Mouse (Mus musculus) midbrain, embryonic 11.5 days (tissue): ENCODE measurements at regions not wholly inside any gene's neighbourhood (a gene's known extent, or its start where the extent isn't known, plus 50 kb on each side); places are given as distances from the start of the nearest gene placed in this dataset.

Experiments used
- ATAC-seq: fragments of 200-750 bp; cut with Nextera tagmentation; 2 replicates; pipeline ENCODE4 v1.8.0; 2017; ENCODE audit warnings: moderate TSS enrichment, moderate library complexity; ENCODE audit not compliant: low FRiP score
- DNase-seq: peaks from one replicate; pipeline ENCODE4 v3.0.0; 2015; ENCODE audit warnings: low spot score; ENCODE audit errors: missing footprints
- H3K27ac ChIP-seq: fragments of 300-500 bp; sonication (generic); 2 replicates; pipeline ENCODE4 v1.5.1; 2014; ENCODE audit warnings: low read depth, low read length
- H3K27me3 ChIP-seq: fragments of 300-500 bp; sonication (generic); 2 replicates; pipeline ENCODE4 v1.6.1; 2014; ENCODE audit warnings: mild to moderate bottlenecking, low read length, moderate library complexity, mixed read lengths; ENCODE audit not compliant: control insufficient read depth, insufficient read depth
- H3K36me3 ChIP-seq: fragments of 300-500 bp; sonication (generic); 2 replicates; pipeline ENCODE4 v1.6.1; 2014; ENCODE audit warnings: mild to moderate bottlenecking, low read length, moderate library complexity, mixed read lengths; ENCODE audit not compliant: control insufficient read depth, insufficient read depth
- H3K4me1 ChIP-seq: fragments of 300-500 bp; sonication (generic); 2 replicates; pipeline ENCODE4 v1.6.1; 2014; ENCODE audit warnings: low read length; ENCODE audit not compliant: control insufficient read depth, insufficient read depth
- H3K4me2 ChIP-seq: fragments of 300-500 bp; sonication (generic); 2 replicates; pipeline ENCODE4 v1.6.1; 2014; ENCODE audit warnings: mild to moderate bottlenecking, moderate library complexity
- H3K4me3 ChIP-seq: fragments of 300-500 bp; sonication (generic); 2 replicates; pipeline ENCODE4 v1.5.1; 2014; ENCODE audit warnings: low read depth, low read length
- H3K9ac ChIP-seq: fragments of 300-500 bp; sonication (generic); 2 replicates; pipeline ENCODE4 v1.6.1; 2014; ENCODE audit warnings: low read length
- H3K9me3 ChIP-seq: fragments of 300-500 bp; sonication (generic); 2 replicates; pipeline ENCODE4 v1.6.1; 2016; ENCODE audit warnings: low read length; ENCODE audit not compliant: control insufficient read depth
- WGBS: fragments of 180-500 bp; shearing (Covaris S2); extraction: QIAGEN DNeasy Blood & Tissue Kit; methylation state at CpG from one replicate; pipeline ENCODE4 v1.1.7; 2014; 5-methylcytosine and 5-hydroxymethylcytosine counted together

GRCm38 (mm10) chr4:142771520-142772150 lies 441.2 kb downstream of the Prdm2 start:
- no peak overlapping the region for H3K9ac ChIP-seq
- H3K9me3 ChIP-seq: no peaks in the 10 kb centered on the region
- H3K4me1 ChIP-seq: peaks cover 41% of the 10 kb centered on the region
- H3K27ac ChIP-seq: peak overlapping the region; percentile 20; the same call in 1 of the 2 replicates
- H3K27me3 ChIP-seq: peaks cover 3% of the 10 kb centered on the region
- H3K4me3 ChIP-seq: no peak overlapping the region
- 17% methylated on average over 6 of the region's 6 CpGs for WGBS
- peak; percentile 92 for DNase-seq
- no peaks in the 10 kb centered on the region for H3K36me3 ChIP-seq
- no peak overlapping the region for H3K4me2 ChIP-seq
- peak; percentile 62 for ATAC-seq

- H3K9ac ChIP-seq: peak overlapping the region; percentile 40
- no peak overlapping the region for H3K4me3 ChIP-seq
- peak overlapping the region; percentile 25; the same call in 1 of the 2 replicates for H3K27ac ChIP-seq
- H3K36me3 ChIP-seq: no peaks in the 10 kb centered on the region
- ATAC-seq (peak; percentile 25), DNase-seq (peak; percentile 90)
- H3K4me2 ChIP-seq: no peak overlapping the region
- peaks cover 41% of the 10 kb centered on the region for H3K4me1 ChIP-seq
- H3K27me3 ChIP-seq: peaks cover 3% of the 10 kb centered on the region
- WGBS: 3% methylated on average over 8 of the region's 8 CpGs
- no peaks in the 10 kb centered on the region for H3K9me3 ChIP-seq
Measured at GRCm38 (mm10) chr4:142770177-142770576, 442.6 kb downstream of the Prdm2 start.

- no peaks in the 10 kb centered on the region for H3K9me3 ChIP-seq
- H3K4me2 ChIP-seq: no peak overlapping the region
- DNase-seq: no peak
- 83% methylated on average over 4 of the region's 4 CpGs for WGBS
- H3K27ac ChIP-seq: no peak overlapping the region
- ATAC-seq: no peak
- no peaks in the 10 kb centered on the region for H3K36me3 ChIP-seq
- H3K27me3 ChIP-seq: peaks cover 3% of the 10 kb centered on the region; the same call in 1 of the 2 replicates
- H3K4me3 ChIP-seq: no peak overlapping the region
- H3K4me1 ChIP-seq: peaks cover 26% of the 10 kb centered on the region
- H3K9ac ChIP-seq: no peak overlapping the region
Measured at GRCm38 (mm10) chr4:142767665-142768064, 445.1 kb downstream of the Prdm2 start.

- no peak; the same call in 1 of the 2 replicates for ATAC-seq
Measured at GRCm38 (mm10) chr4:142761577-142761976, 451.2 kb downstream of the Prdm2 start.

GRCm38 (mm10) chr4:142758102-142758501 lies 454.7 kb downstream of the Prdm2 start:
- Histone ChIP-seq H3K9me3 (no peaks in the 10 kb centered on the region), H3K4me3 (no peak overlapping the region), H3K36me3 (no peaks in the 10 kb centered on the region), H3K4me2 (no peak overlapping the region), H3K4me1 (no peaks in the 10 kb centered on the region), H3K9ac (no peak overlapping the region), H3K27me3 (no peaks in the 10 kb centered on the region; the same call in 1 of the 2 replicates), H3K27ac (no peak overlapping the region)
- 90% methylated on average over 3 of the region's 3 CpGs for WGBS
- DNase-seq (no peak), ATAC-seq (no peak)

More at GRCm38 (mm10) chr4:142761577-142761976, 451.2 kb downstream of the Prdm2 start:
- H3K4me1 ChIP-seq: no peaks in the 10 kb centered on the region
- H3K9ac ChIP-seq: no peak overlapping the region
- H3K4me3 ChIP-seq: no peak overlapping the region
- DNase-seq: no peak
- H3K27me3 ChIP-seq: no peaks in the 10 kb centered on the region
- H3K27ac ChIP-seq: no peak overlapping the region
- no peaks in the 10 kb centered on the region for H3K9me3 ChIP-seq
- WGBS: 80% methylated on average over 8 of the region's 8 CpGs
- no peaks in the 10 kb centered on the region for H3K36me3 ChIP-seq
- H3K4me2 ChIP-seq: no peak overlapping the region

- DNase-seq (no peak), ATAC-seq (no peak)
- no peaks in the 10 kb centered on the region; the same call in 1 of the 2 replicates for H3K27me3 ChIP-seq
- WGBS: 66% methylated on average over 6 of the region's 6 CpGs
- H3K4me2 ChIP-seq: no peak overlapping the region
- no peak overlapping the region for H3K9ac ChIP-seq
- H3K27ac ChIP-seq: no peak overlapping the region
- no peaks in the 10 kb centered on the region for H3K9me3 ChIP-seq
- H3K36me3 ChIP-seq: no peaks in the 10 kb centered on the region
- H3K4me3 ChIP-seq: no peak overlapping the region
- no peaks in the 10 kb centered on the region for H3K4me1 ChIP-seq
Measured at GRCm38 (mm10) chr4:142756332-142756731, 456.5 kb downstream of the Prdm2 start.

- Histone ChIP-seq H3K4me3 (no peak overlapping the region), H3K9ac (no peak overlapping the region), H3K27me3 (no peaks in the 10 kb centered on the region; the same call in 1 of the 2 replicates), H3K4me2 (no peak overlapping the region), H3K27ac (no peak overlapping the region), H3K36me3 (no peaks in the 10 kb centered on the region), H3K9me3 (no peaks in the 10 kb centered on the region), H3K4me1 (peaks cover 5% of the 10 kb centered on the region)
- 17% methylated on average over 8 of the region's 8 CpGs for WGBS
- DNase-seq (no peak), ATAC-seq (peak; percentile 65; the same call in 1 of the 2 replicates)
Measured at GRCm38 (mm10) chr4:142749918-142750317, 462.9 kb downstream of the Prdm2 start.

- 92% methylated on average over 4 of the region's 4 CpGs for WGBS
Measured at GRCm38 (mm10) chr4:142723554-142723907, 484.3 kb upstream of the Kazn start.

GRCm38 (mm10) chr4:142722845-142723553 lies 483.8 kb upstream of the Kazn start:
- Histone ChIP-seq H3K9me3 (no peaks in the 10 kb centered on the region), H3K4me3 (no peak overlapping the region), H3K36me3 (no peaks in the 10 kb centered on the region), H3K27ac (no peak overlapping the region), H3K27me3 (no peaks in the 10 kb centered on the region), H3K4me1 (no peaks in the 10 kb centered on the region), H3K9ac (no peak overlapping the region), H3K4me2 (no peak overlapping the region)
- no peak for DNase-seq
- 59% methylated on average over 3 of the region's 3 CpGs for WGBS
- ATAC-seq: no peak

More at GRCm38 (mm10) chr4:142723554-142723907, 484.3 kb upstream of the Kazn start:
- Histone ChIP-seq H3K4me3 (no peak overlapping the region), H3K9ac (no peak overlapping the region), H3K4me2 (no peak overlapping the region), H3K27me3 (no peaks in the 10 kb centered on the region), H3K9me3 (no peaks in the 10 kb centered on the region), H3K4me1 (no peaks in the 10 kb centered on the region), H3K27ac (no peak overlapping the region), H3K36me3 (no peaks in the 10 kb centered on the region)
- no peak for DNase-seq
- no peak for ATAC-seq
